Mouse (Mus musculus) liver, embryonic 12.5 days (tissue): ENCODE measurements around the gene Phc3. TPM values are rescaled to one million over a fixed set of nuclear protein-coding genes. Genes with fewer than 3 reads are reported as not detected.
A peak's percentile ranks its signal among the peaks of the same experiment; 100 is the strongest.

Source experiments
- ATAC-seq: fragments of 200-750 bp; cut with Nextera tagmentation; 2 replicates; pipeline ENCODE4 v1.8.0; 2017; ENCODE audit warnings: moderate number of reproducible peaks, mild to moderate bottlenecking, moderate library complexity
- H3K27ac ChIP-seq: fragments of 300-500 bp; sonication (generic); 2 replicates; pipeline ENCODE4 v1.5.1; 2016; ENCODE audit warnings: mild to moderate bottlenecking
- H3K27me3 ChIP-seq: fragments of 300-500 bp; sonication (generic); replicated peaks from 2 replicates; pipeline ENCODE4 v1.6.1; 2016; ENCODE audit warnings: mild to moderate bottlenecking, moderate library complexity
- H3K36me3 ChIP-seq: fragments of 300-500 bp; sonication (generic); 2 replicates; pipeline ENCODE4 v1.6.1; 2016; ENCODE audit warnings: mild to moderate bottlenecking, moderate library complexity
- H3K4me1 ChIP-seq: fragments of 300-500 bp; sonication (generic); 2 replicates; pipeline ENCODE4 v1.6.1; 2016
- H3K4me2 ChIP-seq: fragments of 300-500 bp; sonication (generic); 2 replicates; pipeline ENCODE4 v1.6.1; 2016; ENCODE audit warnings: mild to moderate bottlenecking, moderate library complexity
- H3K4me3 ChIP-seq: fragments of 300-500 bp; sonication (generic); 2 replicates; pipeline ENCODE4 v1.5.1; 2016; ENCODE audit warnings: mild to moderate bottlenecking, moderate library complexity
- H3K9ac ChIP-seq: fragments of 300-500 bp; sonication (generic); 2 replicates; pipeline ENCODE4 v1.6.1; 2016; ENCODE audit warnings: mild to moderate bottlenecking, moderate library complexity
- H3K9me3 ChIP-seq: fragments of 300-500 bp; sonication (generic); replicated peaks from 2 replicates; pipeline ENCODE4 v1.6.1; 2016; ENCODE audit warnings: mild to moderate bottlenecking, moderate library complexity
- WGBS: fragments of 180-500 bp; shearing (Covaris S2); methylation state at CpG from one replicate; pipeline ENCODE4 v1.1.7; 2016; ENCODE audit not compliant: insufficient replicate concordance; 5-methylcytosine and 5-hydroxymethylcytosine counted together
- polyA plus RNA-seq: library from polyadenylated mRNA; unstranded; fragments of >200 nt; fragmentation: Nextera tagmentation; extraction: Ambion mirVana; gene quantifications from 2 replicates; pipeline ENCODE4 v1.2.1, GENCODE M21; 2016

The Phc3 gene
- polyA plus RNA-seq, 1 experiment from 2014 or later, result 2.8 TPM

DNA sequence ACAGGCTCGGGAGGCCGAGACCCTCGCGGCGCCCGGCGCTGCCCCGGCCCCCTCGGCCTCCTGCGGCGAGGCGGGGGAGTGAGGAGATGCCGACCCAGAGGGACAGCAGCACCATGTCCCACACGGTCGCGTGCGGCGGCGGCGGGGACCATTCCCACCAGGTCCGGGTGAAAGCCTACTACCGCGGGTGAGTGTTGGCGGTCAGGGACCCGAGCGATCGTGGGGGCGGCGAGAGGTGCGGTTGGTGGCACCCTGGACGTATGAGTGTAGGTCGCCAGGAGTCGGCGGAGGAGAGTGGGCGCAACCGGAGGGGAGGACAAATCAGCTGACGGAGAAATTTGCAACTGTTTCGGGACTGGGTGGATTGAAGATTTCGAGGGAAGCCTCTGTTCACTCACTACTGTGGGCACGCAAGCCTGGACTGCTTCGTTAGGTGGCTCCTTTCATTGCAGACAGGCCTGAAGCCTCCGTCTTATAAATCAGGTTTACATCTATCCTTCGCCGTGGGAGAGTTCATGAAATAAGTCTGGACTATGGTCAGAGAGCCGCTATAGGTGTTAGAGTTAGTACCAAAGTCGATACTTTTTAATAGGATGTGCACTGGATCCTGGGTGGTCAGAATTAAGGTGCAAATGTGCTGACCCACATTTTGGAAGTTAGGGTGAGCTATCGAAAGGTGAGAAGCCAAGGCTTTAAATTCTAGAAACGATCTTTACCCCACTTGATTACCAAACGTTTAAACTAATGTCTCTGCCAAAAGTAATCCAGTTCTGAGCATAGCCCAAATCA lies 26.9 kb upstream of the Phc3 start:
- Histone ChIP-seq H3K4me1 (peaks cover 38% of the 10 kb centered on the region), H3K4me2 (peak overlapping the region; percentile 95), H3K4me3 (peak overlapping the region; percentile 91), H3K9ac (peak overlapping the region; percentile 87), H3K36me3 (no peaks in the 10 kb centered on the region), H3K9me3 (no peaks in the 10 kb centered on the region), H3K27me3 (no peaks in the 10 kb centered on the region), H3K27ac (peak overlapping the region; percentile 62)
- WGBS, result 1% methylated on average over 49 of the region's 49 CpGs
- peak; percentile 42 for ATAC-seq

DNA sequence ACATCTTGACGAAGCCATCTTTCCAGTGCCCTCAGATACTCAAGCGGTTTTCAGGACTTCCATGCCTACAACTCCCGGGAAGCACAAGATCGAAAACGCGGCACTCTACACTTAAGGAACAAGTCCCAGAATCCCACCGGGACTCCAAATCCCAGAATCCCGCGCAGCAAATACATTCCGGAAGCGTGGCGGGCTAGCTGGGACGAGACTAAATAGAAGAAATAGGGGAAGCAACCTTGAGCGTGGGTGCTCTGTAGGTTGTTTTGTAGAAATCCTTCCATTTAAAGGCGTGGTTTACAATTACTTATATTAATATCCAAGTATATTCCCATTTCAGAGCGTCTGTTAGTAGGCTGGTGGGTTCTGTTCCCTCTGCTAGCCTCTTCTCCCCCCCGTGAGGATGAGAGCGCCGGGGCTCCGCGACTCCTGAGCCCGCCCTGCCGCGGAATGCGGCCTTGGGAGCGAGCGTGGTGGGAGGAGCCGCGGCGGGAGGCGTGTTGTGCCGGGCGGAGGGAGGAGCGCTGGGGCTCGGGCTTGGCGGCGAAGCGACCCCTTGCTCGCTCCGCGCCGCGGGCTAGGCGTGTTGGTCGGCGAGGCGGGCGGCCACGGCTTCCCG lies 26.2 kb upstream of the Phc3 start, which contains the start of gene Prkci:
Gene Prkci (plus strand): TSS at position 465 of the 616 bp plus-strand sequence.
- Histone ChIP-seq H3K27ac (peak within 1 kb of the TSS; percentile 62), H3K4me2 (peak within 1 kb of the TSS; percentile 95), H3K9me3 (no peaks in the 10 kb centered on the region), H3K4me3 (peak within 1 kb of the TSS; percentile 91), H3K27me3 (no peaks in the 10 kb centered on the region), H3K9ac (peak within 1 kb of the TSS; percentile 87), H3K4me1 (peaks cover 38% of the 10 kb centered on the region), H3K36me3 (no peaks in the 10 kb centered on the region)
- ATAC-seq, result peak; percentile 97
- under 1% methylated on average over 50 of the region's 50 CpGs for WGBS

DNA sequence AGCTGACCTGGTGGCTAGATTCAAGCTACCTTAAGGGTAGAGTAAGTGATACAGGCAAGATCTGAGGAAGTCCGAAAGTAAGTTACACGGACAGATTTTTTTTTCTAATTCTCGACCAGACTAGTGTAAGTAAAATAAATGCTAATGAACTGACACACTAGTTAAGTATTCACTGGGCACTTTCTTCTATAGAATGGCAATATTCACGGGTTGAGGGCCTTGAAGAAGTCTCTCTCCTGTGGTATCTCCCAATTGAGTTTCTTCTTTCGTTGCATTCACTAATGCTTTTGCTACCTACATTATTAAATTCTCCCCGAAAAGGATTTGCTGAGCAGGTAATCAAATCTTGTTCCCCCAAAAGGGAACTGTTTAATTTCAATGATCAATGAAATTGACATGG lies 25.6 kb upstream of the Phc3 start:
- 0 out of 2 replicates have a peak overlapping the region, but pooled peaks have one; percentile 25 for H3K27ac ChIP-seq
- H3K27me3 ChIP-seq, result no peaks in the 10 kb centered on the region
- H3K9ac ChIP-seq, result peak overlapping the region; percentile 87
- no peaks in the 10 kb centered on the region for H3K9me3 ChIP-seq
- 18% methylated on average over 6 of the region's 6 CpGs for WGBS
- H3K4me2 ChIP-seq, result peak overlapping the region; percentile 95
- peak overlapping the region; percentile 91 for H3K4me3 ChIP-seq
- ATAC-seq, result no peak
- peaks cover 32% of the 10 kb centered on the region for H3K4me1 ChIP-seq
- H3K36me3 ChIP-seq, result no peaks in the 10 kb centered on the region

DNA sequence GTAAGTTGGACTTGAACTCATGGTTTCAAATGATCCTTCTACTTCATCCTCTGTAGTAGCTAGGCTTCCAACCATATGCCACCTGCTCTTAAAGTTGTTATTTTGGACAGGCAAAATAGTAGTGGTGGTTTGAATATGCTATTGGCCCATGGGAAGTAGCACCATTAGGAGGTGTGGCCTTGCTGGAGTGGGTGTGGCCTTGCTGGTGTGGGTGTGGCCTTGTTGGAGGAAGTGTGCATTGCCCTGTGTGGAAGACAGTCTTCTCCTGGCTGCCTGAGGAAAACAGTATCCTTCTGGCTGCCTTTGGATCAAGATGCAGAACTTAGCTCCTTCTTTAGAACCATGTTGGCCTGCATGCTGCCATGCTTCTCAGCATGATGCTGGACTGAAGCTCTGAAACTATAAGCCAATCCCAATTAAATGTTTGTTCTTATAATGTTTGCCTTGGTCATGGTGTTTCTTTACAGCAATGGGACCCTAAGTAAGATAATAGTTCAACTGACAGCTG lies 23.9 kb upstream of the Phc3 start:
- Histone ChIP-seq H3K4me2 (no peak overlapping the region), H3K9ac (no peak overlapping the region), H3K27me3 (no peaks in the 10 kb centered on the region), H3K9me3 (no peaks in the 10 kb centered on the region), H3K36me3 (no peaks in the 10 kb centered on the region), H3K27ac (no peak overlapping the region), H3K4me3 (no peak overlapping the region), H3K4me1 (peaks cover 30% of the 10 kb centered on the region)
- ATAC-seq, result no peak

DNA sequence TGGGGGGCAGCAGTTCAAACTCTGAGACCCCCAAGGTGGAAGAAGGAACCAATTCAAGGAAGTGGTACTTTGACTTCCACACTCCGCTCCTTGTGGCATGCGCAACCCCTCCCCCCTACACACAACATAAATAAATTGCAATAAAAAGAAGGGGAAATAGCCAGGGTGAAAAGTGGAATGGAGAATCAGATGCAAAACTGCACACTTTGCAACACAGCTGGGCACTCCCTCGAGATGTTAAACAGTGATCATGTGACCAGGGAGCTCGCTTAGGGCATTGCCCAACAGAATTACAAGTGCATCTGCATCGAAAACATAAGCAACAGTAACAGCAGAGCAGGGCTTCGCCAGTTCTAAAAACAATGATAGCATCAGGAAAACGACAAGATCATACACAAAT lies 22.9 kb upstream of the Phc3 start:
- Histone ChIP-seq H3K9ac (no peak overlapping the region), H3K27ac (no peak overlapping the region), H3K27me3 (no peaks in the 10 kb centered on the region), H3K4me3 (no peak overlapping the region), H3K36me3 (no peaks in the 10 kb centered on the region), H3K4me1 (peaks cover 35% of the 10 kb centered on the region), H3K9me3 (no peaks in the 10 kb centered on the region), H3K4me2 (no peak overlapping the region)
- WGBS, result 62% methylated on average over 7 of the region's 7 CpGs
- no peak for ATAC-seq

DNA sequence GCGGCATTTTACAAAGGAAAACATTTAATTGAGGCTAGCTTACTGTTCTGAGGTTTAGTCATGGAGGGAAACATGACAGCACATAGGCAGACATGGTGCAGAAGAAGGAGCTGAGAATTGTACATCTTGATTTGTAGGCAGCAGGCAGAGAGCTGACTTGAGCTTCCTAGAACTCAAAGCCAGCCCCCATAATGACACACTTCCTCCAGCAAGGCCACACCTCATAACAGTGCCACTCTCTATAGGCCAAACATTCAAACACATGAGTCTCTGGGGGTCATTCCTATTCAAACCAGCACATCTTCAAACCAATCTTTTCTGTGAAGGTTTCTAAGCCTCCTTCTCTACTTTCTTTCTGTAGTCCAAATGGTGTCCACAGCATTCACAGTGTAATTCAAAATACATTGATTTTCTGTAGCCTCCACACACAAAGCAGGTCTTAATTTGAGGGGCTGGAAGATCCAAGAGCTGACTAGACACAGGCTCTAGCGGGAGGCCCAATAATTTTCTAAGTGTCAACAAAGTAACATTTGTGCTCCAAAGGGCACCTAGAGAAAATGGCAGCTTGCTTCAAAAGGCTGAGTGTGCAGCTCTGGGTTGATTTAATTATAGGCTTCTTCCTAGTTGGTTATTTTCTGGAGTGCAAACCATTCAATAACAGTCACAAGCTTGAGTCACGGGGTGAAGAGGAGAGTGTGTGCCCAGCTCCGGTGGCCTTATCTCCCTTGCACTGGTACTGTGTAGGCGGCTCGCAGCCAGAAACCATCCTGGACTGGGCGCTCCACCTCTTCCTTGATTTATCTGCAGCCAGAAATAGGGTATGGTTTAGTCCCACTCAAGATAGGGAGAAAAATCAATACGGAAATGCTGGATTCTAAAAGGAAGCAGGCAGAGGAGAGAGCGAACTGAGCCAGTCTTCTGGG lies 18.4 kb upstream of the Phc3 start:
- peak; percentile 70 for ATAC-seq
- H3K27me3 ChIP-seq, result no peaks in the 10 kb centered on the region
- H3K9me3 ChIP-seq, result no peaks in the 10 kb centered on the region
- WGBS, result 54% methylated on average over 9 of the region's 9 CpGs
- no peak overlapping the region for H3K27ac ChIP-seq
- peaks cover 9% of the 10 kb centered on the region; the same call in 1 of the 2 replicates for H3K4me1 ChIP-seq
- H3K4me3 ChIP-seq, result no peak overlapping the region
- no peak overlapping the region for H3K9ac ChIP-seq
- no peaks in the 10 kb centered on the region for H3K36me3 ChIP-seq
- no peak overlapping the region for H3K4me2 ChIP-seq

DNA sequence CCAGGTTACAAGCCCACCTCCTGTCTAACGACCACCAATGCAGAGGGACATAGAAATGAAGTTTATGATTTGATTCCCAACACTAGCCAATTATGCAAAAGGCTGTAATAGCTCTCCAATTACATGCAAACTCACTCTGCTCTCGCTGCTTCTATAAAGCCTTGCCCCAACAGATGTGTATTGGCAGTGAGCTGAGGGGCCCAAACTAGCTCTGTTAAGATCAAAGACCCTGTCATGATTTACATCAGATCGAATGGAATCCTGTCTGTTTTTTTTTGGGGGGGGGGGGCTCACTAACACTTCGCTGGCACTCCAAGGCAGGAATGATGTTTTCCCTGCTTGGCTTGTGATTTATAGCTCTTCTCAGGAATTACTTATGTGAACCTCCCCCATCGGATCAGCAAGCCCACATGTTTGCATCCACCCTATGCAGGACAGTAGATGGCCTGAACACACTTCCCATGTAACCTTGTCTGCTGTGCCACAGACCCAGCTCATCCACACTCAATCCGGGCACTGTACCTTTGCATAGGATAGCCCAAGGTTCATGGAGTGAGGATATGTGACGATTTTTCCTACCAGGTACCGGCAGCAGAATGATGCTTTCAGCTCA lies 13.8 kb upstream of the Phc3 start:
- no peaks in the 10 kb centered on the region for H3K36me3 ChIP-seq
- ATAC-seq, result no peak
- H3K27ac ChIP-seq, result no peak overlapping the region
- no peaks in the 10 kb centered on the region for H3K27me3 ChIP-seq
- H3K4me3 ChIP-seq, result no peak overlapping the region
- no peak overlapping the region for H3K4me2 ChIP-seq
- H3K4me1 ChIP-seq, result peaks cover 7% of the 10 kb centered on the region; the same call in 1 of the 2 replicates
- 56% methylated on average over 8 of the region's 8 CpGs for WGBS
- no peak overlapping the region for H3K9ac ChIP-seq
- H3K9me3 ChIP-seq, result no peaks in the 10 kb centered on the region

DNA sequence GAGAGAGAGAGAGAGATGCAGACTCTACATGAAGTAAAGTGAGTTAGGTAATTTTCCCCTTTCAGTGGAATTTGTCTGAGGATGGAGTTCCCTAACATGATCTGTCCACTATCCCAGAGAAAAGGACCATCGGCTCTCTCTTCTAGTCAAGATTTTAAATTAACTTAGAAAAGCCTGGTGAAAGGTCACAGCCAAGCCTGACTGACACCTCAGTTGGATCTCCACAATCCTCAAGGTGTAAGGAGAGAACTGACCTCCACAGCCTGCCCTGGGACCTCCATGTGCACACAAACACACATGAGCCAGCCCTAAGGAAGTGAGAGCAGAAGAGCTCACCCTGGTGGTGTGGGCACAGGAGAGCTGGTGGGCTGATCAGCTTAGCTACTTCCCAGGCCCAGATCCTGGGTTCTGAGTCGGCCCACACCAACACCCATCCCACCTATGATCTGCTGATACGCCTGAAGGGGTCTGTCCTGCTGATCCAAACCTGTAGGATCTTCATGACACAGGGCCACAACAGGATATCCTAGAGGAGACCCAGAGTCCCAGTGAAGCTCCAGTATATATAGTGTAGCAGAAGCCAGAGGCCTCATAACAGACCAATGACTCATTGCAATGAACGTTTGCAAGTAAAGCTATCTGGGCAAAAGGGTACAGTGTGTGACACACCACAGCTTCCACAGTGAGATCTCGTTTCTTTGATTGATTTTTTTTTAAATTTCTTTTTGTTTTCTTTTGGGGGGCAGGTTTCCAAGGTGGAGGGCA lies 12.6 kb upstream of the Phc3 start:
- ATAC-seq, result no peak

DNA sequence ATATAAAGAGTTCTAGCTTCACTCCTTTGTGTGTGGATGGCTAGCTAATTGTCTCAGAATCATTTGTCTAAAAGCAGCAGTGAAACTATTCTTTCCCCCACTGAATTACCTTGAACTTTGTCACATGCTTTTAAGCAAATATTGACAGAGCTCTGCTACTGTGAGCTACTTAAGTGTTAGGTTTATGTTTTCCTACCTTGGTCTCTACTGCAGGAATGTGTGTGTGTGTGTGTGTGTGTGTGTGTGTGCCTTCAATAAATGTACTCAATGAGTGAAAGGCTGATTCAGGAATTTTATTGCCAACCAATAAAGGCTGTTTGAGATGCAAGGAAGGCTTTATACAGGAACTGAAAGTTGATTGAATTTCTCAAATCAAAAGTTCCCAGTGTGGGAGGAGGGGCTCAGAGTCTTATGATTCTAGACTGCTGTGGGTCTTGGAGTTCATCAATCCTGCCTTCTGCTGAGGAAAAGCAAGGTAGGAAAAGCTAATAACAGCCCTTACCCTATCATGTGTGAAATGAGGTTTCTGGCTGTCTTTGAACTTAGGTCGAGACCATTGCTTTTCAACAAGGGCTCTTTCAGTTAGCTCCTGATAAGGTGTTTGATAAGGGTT lies 7.9 kb upstream of the Phc3 start:
- no peak overlapping the region for H3K9ac ChIP-seq
- H3K27ac ChIP-seq, result no peak overlapping the region
- 22% methylated on average over 1 of the region's 1 CpGs for WGBS
- ATAC-seq, result no peak
- no peaks in the 10 kb centered on the region for H3K36me3 ChIP-seq
- no peak overlapping the region for H3K4me3 ChIP-seq
- H3K4me1 ChIP-seq, result no peaks in the 10 kb centered on the region
- H3K27me3 ChIP-seq, result no peaks in the 10 kb centered on the region
- no peaks in the 10 kb centered on the region for H3K9me3 ChIP-seq
- no peak overlapping the region for H3K4me2 ChIP-seq

More for the DNA sequence above, 12.6 kb upstream of the Phc3 start:
- H3K4me2 ChIP-seq, result no peak overlapping the region
- H3K36me3 ChIP-seq, result no peaks in the 10 kb centered on the region
- no peaks in the 10 kb centered on the region for H3K27me3 ChIP-seq
- no peaks in the 10 kb centered on the region for H3K4me1 ChIP-seq
- H3K9me3 ChIP-seq, result no peaks in the 10 kb centered on the region
- H3K27ac ChIP-seq, result no peak overlapping the region
- no peak overlapping the region for H3K9ac ChIP-seq
- no peak overlapping the region for H3K4me3 ChIP-seq
- 50% methylated on average over 5 of the region's 5 CpGs for WGBS

DNA sequence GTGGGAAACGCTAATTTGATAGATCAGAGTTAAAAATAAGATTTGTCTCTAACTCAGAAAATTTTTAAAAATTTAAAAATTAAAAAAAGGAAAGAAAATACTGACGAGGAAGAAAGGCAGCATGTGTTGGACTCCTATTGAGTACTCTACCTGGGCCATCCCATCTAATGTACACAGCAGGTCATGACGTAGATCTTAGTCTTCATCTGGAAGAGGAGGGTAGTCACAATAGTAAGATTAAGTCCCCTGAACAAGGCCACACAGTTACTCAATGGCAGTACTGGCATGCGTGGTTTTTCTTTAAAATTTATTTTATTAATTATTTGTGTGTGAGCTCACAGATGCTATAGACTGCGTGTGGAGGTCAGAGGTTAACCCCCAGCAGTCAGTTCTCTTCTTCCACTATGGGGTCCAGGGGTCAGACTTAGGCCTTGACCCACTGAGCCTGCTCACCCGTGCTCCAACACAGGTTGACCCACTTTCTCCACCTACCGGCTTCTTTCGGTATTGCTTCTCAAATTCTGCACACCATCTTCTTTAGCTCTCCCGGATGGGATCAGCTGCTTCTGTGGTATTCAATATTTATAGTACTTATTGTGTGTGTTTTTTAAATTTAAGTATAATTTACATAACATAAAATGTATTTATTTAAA lies 6.0 kb upstream of the Phc3 start:
- Histone ChIP-seq H3K9ac (no peak overlapping the region), H3K36me3 (no peaks in the 10 kb centered on the region), H3K4me1 (no peaks in the 10 kb centered on the region), H3K4me3 (no peak overlapping the region), H3K27ac (no peak overlapping the region), H3K27me3 (no peaks in the 10 kb centered on the region), H3K9me3 (no peaks in the 10 kb centered on the region), H3K4me2 (no peak overlapping the region)
- peak; percentile 54 for ATAC-seq
- 34% methylated on average over 9 of the region's 9 CpGs for WGBS
